Mouse (Mus musculus): Measurements from ENCODE around the gene Iffo2.

DNA sequence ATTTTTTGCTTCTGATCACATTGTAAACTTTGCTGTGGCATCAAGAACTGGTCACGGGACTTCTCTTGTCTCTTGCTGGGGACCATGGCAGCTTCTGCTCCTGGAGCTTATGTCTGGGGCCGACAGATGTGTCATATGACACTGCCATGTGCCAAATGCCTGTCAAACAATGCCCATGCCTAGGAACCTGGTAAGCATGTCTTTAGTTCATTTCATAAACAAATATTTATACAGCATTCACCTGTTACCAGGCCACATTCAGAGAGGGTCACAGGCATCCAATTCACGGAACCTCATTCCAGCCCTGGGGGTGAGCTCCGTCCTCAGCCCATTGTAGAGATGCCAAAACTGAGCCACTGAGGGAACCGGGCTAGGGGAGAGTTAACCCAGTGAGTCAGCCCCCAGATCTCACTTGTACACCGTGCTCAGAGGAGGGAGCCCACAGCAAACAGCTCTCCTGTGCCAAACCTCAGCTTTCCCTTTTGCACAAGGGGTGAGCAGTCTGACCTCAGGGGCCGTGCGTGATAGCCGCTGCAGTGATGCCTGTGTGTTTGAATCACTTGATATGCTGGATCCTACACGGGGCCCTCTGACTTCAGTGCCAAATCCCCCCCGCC lies 53.4 kb downstream of the Iffo2 start:
- TF ChIP-seq CTCF (IDR thresholded peaks at IDR 0.05; ENCODE audit: control insufficient read depth, insufficient read depth, insufficient replicate concordance, low read depth, low read length) (no peak), POLR2A (IDR thresholded peaks at IDR 0.05; ENCODE audit: control insufficient read depth, low read depth, low read length) (no peak)
